Mouse (Mus musculus): ENCODE measurements around the gene Unc79. TPM values are rescaled to one million over a fixed set of nuclear protein-coding genes. Genes with fewer than 3 reads are reported as not detected.

Unc79 gene
- total RNA-seq (2015; ENCODE audit: low replicate concordance) (not detected in 2 replicates), total RNA-seq (2017; ENCODE audit: low replicate concordance) (0.09 TPM in 1 of 2 replicates, not detected in the other)

- no peak for ATAC-seq (replicated peaks; ENCODE audit: low FRiP score, poor library complexity, severe bottlenecking)
These were observed at the start of gene Unc79 for GRCm38 (mm10) chr12:102948778-102949394. Gene Unc79, plus strand, starts transcription at chr12:102948859.

- ATAC-seq (replicated peaks; ENCODE audit: low FRiP score, poor library complexity, severe bottlenecking), result no peak
These were observed 49.6 kb upstream of the Unc79 start, which contains the start of gene Cox8c for GRCm38 (mm10) chr12:102899091-102899490. Gene Cox8c, plus strand, starts transcription at chr12:102899316.

GRCm38 (mm10) chr12:102908191-102908590, 40.5 kb upstream of the Unc79 start:
- ATAC-seq (replicated peaks; ENCODE audit: low FRiP score, poor library complexity, severe bottlenecking), result no peak

- ATAC-seq (replicated peaks; ENCODE audit: low FRiP score, poor library complexity, severe bottlenecking), result no peak
These were observed 32.6 kb upstream of the Unc79 start for GRCm38 (mm10) chr12:102916073-102916472.

DNA sequence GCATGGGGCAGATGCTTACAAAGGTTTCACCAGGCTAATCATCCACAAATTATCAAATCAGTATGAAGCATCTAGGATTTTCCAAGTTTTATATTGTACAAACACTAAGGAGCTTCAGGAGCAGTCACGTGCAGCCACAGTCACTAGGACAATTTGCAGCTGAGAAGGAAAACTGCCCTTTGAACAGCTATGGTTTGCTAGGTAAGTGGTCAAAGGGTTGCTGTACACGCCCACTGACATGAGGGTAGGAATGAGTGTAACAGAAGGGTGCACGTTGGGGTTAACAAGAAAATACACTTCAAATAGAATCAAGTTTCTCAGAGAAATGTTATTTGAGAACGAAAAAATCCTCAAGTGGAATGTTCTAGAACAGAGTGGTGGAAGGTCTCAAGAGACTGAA, 18.9 kb upstream of the Unc79 start:
- ATAC-seq (replicated peaks; ENCODE audit: low FRiP score, poor library complexity, severe bottlenecking), result no peak

GRCm38 (mm10) chr12:102930335-102930734, 18.3 kb upstream of the Unc79 start:
- no peak for ATAC-seq (replicated peaks; ENCODE audit: low FRiP score, poor library complexity, severe bottlenecking)

- no peak for ATAC-seq (replicated peaks; ENCODE audit: low FRiP score, poor library complexity, severe bottlenecking)
These were observed 17.9 kb upstream of the Unc79 start for GRCm38 (mm10) chr12:102930789-102931188.

DNA sequence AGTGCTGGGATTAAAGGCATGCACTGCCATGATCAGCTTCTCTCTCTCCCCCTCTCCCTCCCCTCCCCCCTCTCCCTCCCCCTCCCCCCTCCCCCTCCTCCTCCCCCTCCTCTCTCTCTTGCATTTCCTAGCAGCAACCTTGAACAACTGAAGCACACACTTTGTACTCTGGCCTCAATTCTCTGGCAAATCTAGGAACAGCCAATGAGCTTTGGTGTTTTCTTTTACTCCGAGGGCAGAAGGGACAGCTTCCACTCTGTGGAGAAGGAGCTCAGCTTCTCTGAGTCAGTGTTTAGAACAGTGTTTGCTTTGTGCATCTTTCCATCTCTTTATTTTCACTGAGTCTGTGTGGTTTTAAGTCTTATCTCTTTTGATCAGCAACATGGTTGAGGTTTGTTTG, 12.8 kb upstream of the Unc79 start:
- no peak for ATAC-seq (replicated peaks; ENCODE audit: low FRiP score, poor library complexity, severe bottlenecking)

GRCm38 (mm10) chr12:102945571-102945970, 3.1 kb upstream of the Unc79 start:
- ATAC-seq (replicated peaks; ENCODE audit: low FRiP score, poor library complexity, severe bottlenecking), result no peak

DNA sequence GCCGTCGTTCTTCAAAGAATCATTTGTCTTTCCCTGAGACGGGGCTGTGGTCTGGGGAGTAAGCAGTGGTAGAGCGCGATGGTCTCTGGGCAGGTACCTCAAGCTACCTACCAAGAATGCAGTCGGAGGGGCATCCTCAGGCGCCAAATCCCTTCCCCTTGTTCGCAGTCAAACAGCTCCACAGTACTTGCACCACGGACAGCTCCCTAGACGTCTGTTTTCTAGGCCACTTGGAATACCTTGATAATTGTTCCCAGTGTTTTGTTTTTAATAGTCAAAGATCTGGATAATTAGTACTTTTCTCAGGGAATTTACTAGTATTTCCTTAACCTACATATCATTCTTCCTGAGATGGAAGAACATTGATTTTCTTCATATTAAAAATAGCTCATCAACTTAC, 833 bp upstream of the Unc79 start:
- ATAC-seq (replicated peaks; ENCODE audit: low FRiP score, poor library complexity, severe bottlenecking), result no peak

- no peak for ATAC-seq (replicated peaks; ENCODE audit: low FRiP score, poor library complexity, severe bottlenecking)
These were observed 943 bp downstream of the Unc79 start for GRCm38 (mm10) chr12:102949395-102950208.

DNA sequence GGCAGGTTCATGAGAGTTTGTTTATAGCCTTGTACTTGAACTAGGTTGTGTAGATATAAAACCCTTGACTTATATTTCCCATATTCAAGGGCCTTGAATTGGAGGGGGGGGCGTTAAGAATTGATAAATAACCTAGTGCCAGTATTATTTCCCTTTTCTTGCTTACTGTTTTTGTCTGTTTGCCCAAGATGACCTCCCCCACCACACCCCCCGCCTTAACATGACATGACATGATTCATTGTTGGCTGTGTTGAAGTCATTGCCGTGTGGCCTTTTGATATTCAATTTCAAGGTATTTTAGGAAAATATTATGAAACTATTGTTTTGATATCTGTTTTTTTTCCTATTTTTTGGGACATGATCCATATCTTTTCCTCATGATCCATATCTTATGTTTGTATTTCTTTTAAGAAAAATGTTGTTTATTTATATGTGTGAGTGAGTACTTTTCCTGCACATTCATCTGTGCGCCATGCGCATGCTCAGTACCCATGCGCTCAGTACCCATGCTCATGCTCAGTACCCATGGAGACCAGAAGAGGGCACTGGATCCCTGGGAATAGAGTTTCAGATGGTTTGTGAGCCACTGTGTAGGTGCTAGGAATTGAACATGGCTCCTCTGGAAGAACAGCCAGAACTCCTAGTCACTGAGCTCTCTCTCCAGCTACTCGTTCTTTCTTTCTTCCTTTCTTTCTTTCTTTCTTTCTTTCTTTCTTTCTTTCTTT, 11.6 kb downstream of the Unc79 start:
- ATAC-seq (replicated peaks; ENCODE audit: low FRiP score, poor library complexity, severe bottlenecking), result no peak

GRCm38 (mm10) chr12:102961066-102961465, 12.4 kb downstream of the Unc79 start:
- ATAC-seq (replicated peaks; ENCODE audit: low FRiP score, poor library complexity, severe bottlenecking), result no peak

- no peak for ATAC-seq (replicated peaks; ENCODE audit: low FRiP score, poor library complexity, severe bottlenecking)
These were observed 15.8 kb downstream of the Unc79 start for GRCm38 (mm10) chr12:102964486-102964885.

DNA sequence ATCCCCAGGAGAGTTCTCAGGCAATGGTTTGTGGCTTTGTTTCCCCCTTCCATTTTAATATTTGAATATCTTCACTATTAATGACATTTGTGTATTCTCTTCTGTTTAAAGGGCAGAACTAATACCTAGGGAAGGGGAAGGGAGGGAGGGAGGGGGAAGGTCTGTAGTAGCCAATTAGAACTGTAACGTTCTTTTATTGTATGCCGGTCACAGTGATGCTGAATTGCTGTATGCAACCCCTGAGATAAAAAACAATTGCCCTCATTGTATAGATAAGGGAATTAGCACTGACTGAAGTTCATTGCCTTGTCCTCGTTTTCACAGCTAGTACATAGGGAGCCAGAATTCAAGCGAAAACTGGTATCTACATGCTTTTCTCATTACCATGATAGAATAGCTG, 31.9 kb downstream of the Unc79 start:
- no peak for ATAC-seq (replicated peaks; ENCODE audit: low FRiP score, poor library complexity, severe bottlenecking)

DNA sequence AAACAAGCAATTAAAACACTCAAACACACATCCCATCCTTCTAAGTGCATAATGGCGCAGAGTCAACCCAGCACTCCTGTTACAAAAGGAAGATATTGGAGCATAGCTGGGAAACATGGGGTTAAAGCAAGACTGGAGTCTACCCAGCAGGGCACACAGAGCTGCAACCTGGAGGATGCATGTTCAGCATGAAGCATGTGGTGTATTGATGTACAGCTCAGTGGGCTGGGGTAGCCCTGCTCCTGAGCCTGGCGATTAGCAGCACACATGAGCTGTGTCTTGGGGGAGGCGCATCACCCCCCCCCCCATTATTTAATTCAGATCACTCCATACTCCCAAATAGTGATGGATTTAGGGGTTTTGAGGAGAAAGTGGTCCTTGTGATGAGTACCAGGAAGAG, 32.9 kb downstream of the Unc79 start:
- ATAC-seq (replicated peaks; ENCODE audit: low FRiP score, poor library complexity, severe bottlenecking), result no peak

GRCm38 (mm10) chr12:102985401-102985800, 36.7 kb downstream of the Unc79 start:
- ATAC-seq (replicated peaks; ENCODE audit: low FRiP score, poor library complexity, severe bottlenecking), result no peak

DNA sequence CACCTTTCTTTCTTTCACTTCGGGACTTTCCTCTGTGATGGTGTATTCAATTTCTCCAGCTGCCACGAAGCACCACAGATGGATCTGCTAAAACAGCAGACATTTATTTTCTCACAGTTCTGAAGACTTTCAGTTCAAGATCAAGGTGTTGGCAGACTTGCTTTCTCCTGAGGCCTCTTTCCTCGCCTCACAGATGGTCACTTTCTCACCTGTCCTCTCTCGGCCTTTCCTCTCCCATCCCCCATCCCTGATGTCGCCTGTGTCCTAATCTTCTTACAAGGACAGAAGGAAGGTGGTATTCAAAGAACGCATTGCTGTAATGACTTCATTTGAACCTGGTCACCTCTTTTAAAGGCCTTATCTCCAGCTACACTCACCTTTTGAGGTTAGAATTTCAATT, 39.1 kb downstream of the Unc79 start:
- ATAC-seq (replicated peaks; ENCODE audit: low FRiP score, poor library complexity, severe bottlenecking), result no peak

DNA sequence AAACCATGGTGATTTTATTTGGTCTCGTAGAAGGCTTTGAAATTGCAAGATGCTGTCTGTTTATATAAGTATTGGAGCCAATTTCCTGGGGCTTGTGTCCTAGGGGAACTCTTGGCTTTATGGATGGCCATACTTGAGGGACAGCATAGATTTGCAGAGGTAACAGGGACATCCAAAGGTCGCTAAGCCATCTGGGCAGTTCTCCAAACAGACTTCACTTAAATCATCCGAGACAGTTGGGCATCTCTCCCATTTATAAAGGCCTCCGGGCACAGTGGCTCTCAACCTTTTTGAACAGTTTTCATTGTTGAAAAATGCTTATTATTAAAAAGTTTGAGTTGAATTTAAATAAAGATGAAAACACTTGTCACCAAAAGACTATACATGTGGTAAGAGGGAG, 59.8 kb downstream of the Unc79 start:
- ATAC-seq (replicated peaks; ENCODE audit: low FRiP score, poor library complexity, severe bottlenecking), result no peak

GRCm38 (mm10) chr12:103018161-103018560, 69.5 kb downstream of the Unc79 start:
- no peak for ATAC-seq (replicated peaks; ENCODE audit: low FRiP score, poor library complexity, severe bottlenecking)

GRCm38 (mm10) chr12:103036692-103037091, 88.0 kb downstream of the Unc79 start:
- no peak for ATAC-seq (replicated peaks; ENCODE audit: low FRiP score, poor library complexity, severe bottlenecking)
